Mouse (Mus musculus) heart, postnatal 0 days (tissue): ENCODE data around the gene Abl2. TPM values are rescaled to one million over a fixed set of nuclear protein-coding genes. Genes with fewer than 3 reads are reported as not detected.
"Not testable (repeated sequence)": the region's sequence is repeated elsewhere in the genome, so short reads cannot be mapped to it uniquely, and the experiment has no call there.

Experiments
- ATAC-seq: fragments of 200-750 bp; cut with Nextera tagmentation; 2 replicates; pipeline ENCODE4 v1.8.0; 2017; ENCODE audit warnings: low read depth, moderate number of reproducible peaks, moderate library complexity; ENCODE audit not compliant: insufficient read depth
- DNase-seq: peaks from one replicate; pipeline ENCODE4 v3.0.0-alpha.2; 2016; ENCODE audit warnings: low spot score
- H3K27ac ChIP-seq: fragments of 300-500 bp; sonication (generic); 2 replicates; pipeline ENCODE4 v1.5.1; 2014; ENCODE audit warnings: low read depth, mild to moderate bottlenecking
- H3K27me3 ChIP-seq: fragments of 300-500 bp; sonication (generic); 2 replicates; pipeline ENCODE4 v1.6.1; 2014; ENCODE audit warnings: low read length, mixed read lengths; ENCODE audit not compliant: control insufficient read depth, insufficient read depth
- H3K36me3 ChIP-seq: fragments of 300-500 bp; sonication (generic); replicated peaks from 2 replicates; pipeline ENCODE4 v1.6.1; 2014; ENCODE audit warnings: low read length, mixed read lengths; ENCODE audit not compliant: control insufficient read depth, insufficient read depth
- H3K4me1 ChIP-seq: fragments of 300-500 bp; sonication (generic); 2 replicates; pipeline ENCODE4 v1.6.1; 2014; ENCODE audit warnings: antibody characterized with exemption; ENCODE audit not compliant: control insufficient read depth, insufficient read depth
- H3K4me2 ChIP-seq: fragments of 300-500 bp; sonication (generic); 2 replicates; pipeline ENCODE4 v1.6.1; 2014; ENCODE audit warnings: low read depth, mild to moderate bottlenecking, low read length, moderate library complexity
- H3K4me3 ChIP-seq: fragments of 300-500 bp; sonication (generic); 2 replicates; pipeline ENCODE4 v1.5.1; 2014; ENCODE audit warnings: low read depth, low read length
- H3K9ac ChIP-seq: fragments of 300-500 bp; sonication (generic); replicated peaks from 2 replicates; pipeline ENCODE4 v1.6.1; 2014; ENCODE audit warnings: low read depth, low read length, mixed read lengths
- H3K9me3 ChIP-seq: fragments of 300-500 bp; sonication (generic); replicated peaks from 2 replicates; pipeline ENCODE4 v1.6.1; 2016; ENCODE audit warnings: low read length; ENCODE audit not compliant: control insufficient read depth
- CTCF ChIP-seq: IDR thresholded peaks from 2 replicates; pipeline ENCODE4 v1.5.1; 2016; ENCODE audit warnings: antibody characterized with exemption, control low read depth, low read depth
- EP300 ChIP-seq: IDR thresholded peaks from 2 replicates; pipeline ENCODE4 v1.6.1; 2016; ENCODE audit warnings: antibody characterized with exemption, low read depth
- WGBS: fragments of 180-500 bp; shearing (Covaris S2); extraction: QIAGEN DNeasy Blood & Tissue Kit; methylation state at CpG from one replicate; pipeline ENCODE4 v1.1.7; 2014; 5-methylcytosine and 5-hydroxymethylcytosine counted together
- polyA plus RNA-seq: library from polyadenylated mRNA; unstranded; fragments of >200 nt; fragmentation: Nextera tagmentation; extraction: Ambion mirVana; gene quantifications from 2 replicates; pipeline ENCODE4 v1.2.1, GENCODE M21; 2015
- total RNA-seq: library from RNA; depleted of rRNA; stranded (reverse); fragments of >200 nt; gene quantifications from 2 replicates; pipeline ENCODE4 v1.2.3, GENCODE M21; 2014; ENCODE audit warnings: low replicate concordance; rRNA removed

Gene Abl2
- 11.7 and 12.9 TPM in 2 replicates for total RNA-seq
- polyA plus RNA-seq, result 1.7 and 2.0 TPM in 2 replicates

DNA sequence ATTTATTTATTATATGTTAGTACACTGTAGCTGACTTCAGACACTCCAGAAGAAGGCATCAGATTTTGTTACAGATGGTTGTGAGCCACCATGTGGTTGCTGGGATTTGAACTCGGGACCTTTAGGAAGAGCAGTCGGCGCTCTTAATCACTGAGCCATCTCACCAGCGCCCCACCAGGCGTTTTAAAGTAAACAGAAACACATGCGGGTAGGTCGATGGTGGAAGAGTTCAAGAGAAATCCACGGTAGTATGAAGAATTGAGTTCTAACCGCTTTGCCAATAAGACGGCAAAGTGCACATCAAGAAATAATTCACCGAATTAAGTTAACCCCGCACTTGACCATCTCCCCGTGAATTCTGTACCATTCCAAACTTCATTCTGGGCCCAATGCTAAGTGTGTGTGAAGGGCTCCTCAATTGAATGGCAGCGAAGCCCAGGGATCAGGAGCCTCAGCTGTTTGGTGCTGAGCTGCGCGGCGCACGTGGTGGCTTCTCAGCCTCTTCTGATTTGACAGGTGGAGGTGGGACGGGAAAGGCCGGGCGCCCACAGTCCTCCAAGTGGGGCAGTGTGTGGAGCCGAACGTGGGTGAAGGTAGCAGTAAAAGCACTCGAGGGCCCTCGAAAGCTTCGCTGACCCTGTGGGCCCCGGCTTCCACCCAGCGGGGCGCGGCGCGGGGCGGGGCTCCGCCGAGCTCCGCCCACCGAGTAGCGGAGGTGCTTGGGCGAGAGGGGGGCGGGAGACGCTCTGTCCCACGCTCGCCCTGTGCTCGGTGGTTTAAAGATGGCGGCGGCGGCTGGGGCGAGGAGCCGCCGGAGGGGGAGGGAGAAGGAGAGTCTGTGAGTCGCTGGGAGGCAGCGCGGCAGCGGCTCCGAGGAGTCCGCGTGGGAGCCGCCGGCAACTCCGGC lies at the start of gene Abl2:
Abl2 (plus strand) TSS at position 763 of the 907 bp plus-strand sequence.
- Histone ChIP-seq H3K9me3 (no peaks in the 10 kb centered on the region), H3K9ac (peak within 1 kb of the TSS; percentile 98), H3K36me3 (no peaks in the 10 kb centered on the region), H3K27ac (peak within 1 kb of the TSS; percentile 93), H3K4me3 (peak within 1 kb of the TSS; percentile 95), H3K4me1 (peaks cover 6% of the 10 kb centered on the region; the same call in 1 of the 2 replicates), H3K4me2 (peak within 1 kb of the TSS; percentile 91), H3K27me3 (no peaks in the 10 kb centered on the region)
- WGBS, result 10% methylated on average over 55 of the region's 60 CpGs
- TF ChIP-seq CTCF (no peak), EP300 (no peak; the same call in 1 of the 2 replicates)
- DNase-seq (peak; percentile 92), ATAC-seq (peak; percentile 98)

DNA sequence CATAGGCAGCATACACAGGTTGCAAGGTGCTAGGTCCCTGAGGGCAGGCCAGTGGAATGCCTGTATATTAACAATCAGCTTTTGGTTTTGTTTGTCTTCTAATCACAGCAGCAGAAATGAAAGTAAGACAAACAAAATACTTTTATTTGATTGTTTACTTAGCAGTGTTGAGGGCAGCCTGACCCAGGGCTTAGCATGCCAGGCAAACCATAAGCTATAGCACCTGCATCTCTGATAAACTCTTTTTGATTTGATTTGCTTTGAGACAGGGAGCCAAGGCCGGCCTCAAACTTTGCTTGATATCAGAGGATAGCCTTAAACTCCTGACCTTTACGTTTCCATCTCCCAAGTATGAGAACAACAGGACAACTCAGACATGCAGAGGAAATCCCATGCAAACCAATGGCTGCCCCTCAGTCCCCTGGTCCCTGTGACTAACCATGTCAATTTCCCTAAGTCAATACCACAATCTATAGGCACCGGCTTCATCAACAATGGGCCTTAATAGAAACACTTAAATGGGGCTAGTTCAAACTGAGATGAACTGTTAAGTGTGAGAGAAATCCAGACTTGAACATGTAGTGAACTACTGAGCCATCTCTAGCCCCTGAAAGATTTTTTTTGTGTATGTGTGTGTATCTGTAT lies 38.3 kb upstream of the Abl2 start:
- no peak for ATAC-seq

DNA sequence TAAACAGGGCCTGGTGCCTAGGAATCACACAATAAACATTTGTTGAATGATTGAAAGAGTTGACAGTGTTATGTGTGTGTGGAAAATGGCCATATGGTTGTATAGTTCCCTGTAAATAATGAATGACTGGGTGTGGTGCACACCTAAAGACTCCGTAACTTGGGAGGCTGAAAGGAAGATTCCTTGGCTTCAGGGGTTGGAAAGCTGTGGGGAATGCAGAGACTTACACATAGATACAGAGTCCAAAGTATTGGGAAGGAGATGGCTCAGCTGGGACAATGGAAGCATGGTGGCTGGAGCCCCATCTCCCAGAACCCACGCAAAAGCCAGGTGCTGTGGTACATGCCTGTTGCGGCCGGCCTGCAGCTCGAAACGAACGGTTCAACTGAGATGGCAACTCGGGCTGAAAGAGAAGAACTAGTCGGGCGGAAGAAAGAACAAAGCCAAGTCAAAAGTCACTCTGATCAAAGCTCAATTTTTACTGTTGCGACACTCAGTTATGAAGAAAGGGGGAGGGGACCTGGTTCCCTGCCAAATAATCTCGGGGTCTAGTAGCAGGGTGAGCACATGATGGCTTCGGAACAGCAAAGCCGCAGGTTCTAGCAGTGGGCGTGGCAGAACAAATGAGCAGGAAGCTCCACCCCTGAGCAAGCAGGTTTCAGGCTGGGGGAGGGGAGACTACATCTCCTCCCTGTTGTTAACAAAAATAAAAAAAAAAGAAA lies 36.6 kb upstream of the Abl2 start:
- Histone ChIP-seq H3K4me1 (no peaks in the 10 kb centered on the region), H3K9ac (no peak overlapping the region), H3K4me3 (no peak overlapping the region), H3K4me2 (no peak overlapping the region), H3K9me3 (no peaks in the 10 kb centered on the region), H3K36me3 (no peaks in the 10 kb centered on the region), H3K27me3 (no peaks in the 10 kb centered on the region), H3K27ac (no peak overlapping the region)
- DNase-seq, result no peak
- WGBS, result 68% methylated on average over 15 of the region's 15 CpGs
- TF ChIP-seq CTCF (no peak), EP300 (no peak)
- no peak for ATAC-seq

More for the DNA sequence above, 38.3 kb upstream of the Abl2 start:
- no peak overlapping the region for H3K4me2 ChIP-seq
- 65% methylated on average over 3 of the region's 3 CpGs for WGBS
- DNase-seq, result no peak
- no peak overlapping the region for H3K4me3 ChIP-seq
- no peaks in the 10 kb centered on the region for H3K36me3 ChIP-seq
- no peak overlapping the region for H3K9ac ChIP-seq
- no peaks in the 10 kb centered on the region for H3K27me3 ChIP-seq
- H3K9me3 ChIP-seq, result no peaks in the 10 kb centered on the region
- no peak for TF ChIP-seq EP300
- no peak for TF ChIP-seq CTCF
- no peak overlapping the region for H3K27ac ChIP-seq
- H3K4me1 ChIP-seq, result no peaks in the 10 kb centered on the region

DNA sequence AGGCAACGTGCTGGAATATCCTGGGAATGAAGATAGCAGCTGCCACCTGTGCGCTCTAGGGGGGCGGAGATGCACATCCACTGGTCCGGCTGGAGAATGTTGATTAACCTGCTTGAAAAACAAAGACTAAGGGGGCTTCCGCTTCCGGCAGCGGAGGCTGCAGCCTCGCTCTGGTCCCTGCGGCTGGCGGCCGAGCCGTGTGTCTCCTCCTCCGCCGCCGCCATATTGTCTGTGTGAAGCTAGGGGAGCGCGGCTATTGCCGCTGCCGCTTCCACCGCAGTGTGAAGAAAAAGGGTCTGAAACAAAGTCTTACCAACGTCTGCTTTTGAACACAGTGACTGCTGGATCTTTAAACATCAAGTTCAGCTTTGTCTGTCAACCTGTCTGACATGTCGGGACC lies 34.7 kb upstream of the Abl2 start, which contains the start of gene Gm10031:
Gm10031 (plus strand) TSS at position 171 of the 400 bp plus-strand sequence.
- not testable (repeated sequence) for H3K36me3 ChIP-seq, DNase-seq, H3K4me2 ChIP-seq, H3K9me3 ChIP-seq, H3K27ac ChIP-seq, H3K27me3 ChIP-seq, H3K4me3 ChIP-seq, H3K4me1 ChIP-seq, H3K9ac ChIP-seq
- ATAC-seq, result peak; percentile 82
- WGBS, result 91% methylated on average over 21 of the region's 22 CpGs

DNA sequence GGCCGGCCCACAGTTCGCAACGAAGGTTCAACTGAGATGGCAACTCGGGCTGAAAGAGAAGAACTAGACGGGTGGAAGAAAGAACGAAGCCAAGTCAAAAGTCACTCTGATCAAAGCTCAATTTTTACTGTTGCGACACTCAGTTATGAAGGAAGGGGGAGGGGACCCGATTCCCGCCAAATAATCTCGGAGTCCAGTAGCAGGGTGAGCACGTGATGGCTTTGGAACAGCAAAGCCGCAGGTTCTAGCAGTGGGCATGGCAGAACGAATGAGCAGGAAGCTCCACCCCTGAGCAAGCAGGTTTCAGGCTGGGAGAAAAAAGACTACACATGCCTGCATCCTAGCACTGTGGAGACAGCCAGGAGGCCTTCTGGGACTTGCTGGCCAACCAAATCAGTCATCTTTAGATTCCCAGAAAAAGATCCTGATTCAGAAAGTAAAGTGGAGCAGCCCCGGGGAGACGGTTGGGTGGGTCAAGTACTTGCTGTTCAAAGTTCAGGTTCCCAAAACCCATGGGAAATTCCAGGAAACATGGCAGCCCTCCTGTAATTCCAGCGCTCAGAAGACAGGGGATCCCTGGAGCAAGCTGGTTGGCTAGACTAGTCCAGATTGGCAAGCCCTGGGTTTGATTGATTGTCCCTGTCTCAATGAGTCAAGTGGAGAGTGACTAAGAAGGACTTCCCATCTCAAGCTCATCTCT lies 26.0 kb upstream of the Abl2 start:
- WGBS, result 77% methylated on average over 16 of the region's 16 CpGs
- H3K27me3 ChIP-seq, H3K4me2 ChIP-seq, ATAC-seq, H3K27ac ChIP-seq, H3K36me3 ChIP-seq, H3K4me3 ChIP-seq, H3K9me3 ChIP-seq, H3K9ac ChIP-seq, DNase-seq, H3K4me1 ChIP-seq: not testable (repeated sequence)
